Mouse (Mus musculus): ENCODE measurements around the gene Cpa2. TPM values are rescaled to one million over a fixed set of nuclear protein-coding genes. Genes with fewer than 3 reads are reported as not detected.
A peak's percentile ranks its signal among the peaks of the same experiment; 100 is the strongest.

Gene Cpa2
- polyA plus RNA-seq, 1 experiment from 2014 or later = 11.5 TPM

DNA sequence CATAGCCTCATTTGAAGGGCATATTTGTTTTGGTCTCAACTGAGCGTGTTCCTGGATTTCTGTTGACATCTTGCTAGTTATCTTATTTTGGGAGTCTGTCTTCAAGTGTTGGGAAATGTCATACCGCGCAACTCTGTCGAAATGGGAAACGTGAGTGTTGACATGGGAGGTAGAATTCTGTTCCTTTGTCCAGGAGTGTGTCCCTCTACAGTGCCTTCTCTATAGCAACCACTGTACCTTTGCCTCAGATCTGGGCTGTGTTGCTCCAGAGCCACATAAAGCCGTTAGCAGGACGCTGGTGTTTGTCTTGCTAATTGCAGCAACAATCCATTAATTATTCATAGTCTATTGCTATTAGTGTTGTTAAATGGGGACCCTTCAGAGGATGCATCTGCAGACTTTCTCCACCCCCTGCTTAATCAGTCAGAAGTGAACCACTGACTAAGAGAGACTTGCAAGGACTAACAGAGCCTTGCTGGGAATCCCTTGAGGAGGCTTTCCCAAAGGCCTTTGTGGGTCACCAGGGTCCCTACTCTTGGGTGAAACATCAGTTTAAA lies 45.6 kb downstream of the Cpa2 start:
- ATAC-seq (replicated peaks; ENCODE audit: low FRiP score, low read depth) = no peak
- Histone ChIP-seq H3K27me3 (ENCODE audit: insufficient read depth, low read length) (no peaks in the 10 kb centered on the region), H3K4me2 (ENCODE audit: low read length) (no peak overlapping the region), H3K27ac (no peak overlapping the region), H3K4me1 (replicated peaks; ENCODE audit: insufficient read depth, low read length) (0 out of 2 replicates have a peak, but pooled peaks cover 10% of the 10 kb centered on the region), H3K9ac (ENCODE audit: low read depth, low read length) (no peak overlapping the region), H3K9me3 (replicated peaks; ENCODE audit: low read length) (no peaks in the 10 kb centered on the region), H3K4me3 (replicated peaks; ENCODE audit: low read depth, low read length) (no peak overlapping the region), H3K36me3 (ENCODE audit: insufficient read depth, low read length) (no peaks in the 10 kb centered on the region)
- no peak for TF ChIP-seq CTCF (IDR thresholded peaks at IDR 0.05; ENCODE audit: low read depth)
- WGBS = 76% methylated on average over 7 of the region's 7 CpGs
- no peak for DNase-seq (ENCODE audit: low spot score)

DNA sequence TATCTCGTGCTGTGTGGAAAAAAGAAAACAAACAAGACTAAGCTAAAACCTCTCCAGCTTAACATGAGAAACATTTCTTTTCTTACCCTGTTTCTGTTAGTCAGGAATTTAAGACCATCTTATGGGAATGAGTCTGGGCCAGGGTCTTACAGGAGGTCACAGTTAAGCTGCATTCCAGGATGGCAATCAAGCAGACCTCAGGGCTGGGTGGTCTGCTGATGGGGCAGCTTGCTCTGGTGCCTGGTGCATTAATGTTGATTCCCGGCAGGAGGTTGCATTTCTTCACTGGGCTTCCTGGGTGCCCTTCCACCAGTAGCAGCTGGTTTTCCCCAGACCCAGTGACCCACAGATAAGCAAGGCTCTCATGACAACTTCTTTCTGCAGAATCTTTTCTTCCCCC lies 48.4 kb downstream of the Cpa2 start:
- Histone ChIP-seq H3K36me3 (ENCODE audit: insufficient read depth, low read length) (no peaks in the 10 kb centered on the region), H3K27me3 (ENCODE audit: insufficient read depth, low read length) (no peaks in the 10 kb centered on the region), H3K27ac (peak overlapping the region; percentile 42; the same call in 1 of the 2 replicates), H3K4me3 (replicated peaks; ENCODE audit: low read depth, low read length) (no peak overlapping the region), H3K9ac (ENCODE audit: low read depth, low read length) (no peak overlapping the region), H3K4me2 (ENCODE audit: low read length) (no peak overlapping the region), H3K9me3 (replicated peaks; ENCODE audit: low read length) (no peaks in the 10 kb centered on the region), H3K4me1 (replicated peaks; ENCODE audit: insufficient read depth, low read length) (0 out of 2 replicates have a peak, but pooled peaks cover 10% of the 10 kb centered on the region)
- ATAC-seq (replicated peaks; ENCODE audit: low FRiP score, low read depth) = 0 out of 2 replicates have a peak, but pooled peaks have one; percentile 49
- DNase-seq (ENCODE audit: low spot score) = peak; percentile 53
- WGBS = 13% methylated on average over 2 of the region's 2 CpGs
- no peak for TF ChIP-seq CTCF (IDR thresholded peaks at IDR 0.05; ENCODE audit: low read depth)

DNA sequence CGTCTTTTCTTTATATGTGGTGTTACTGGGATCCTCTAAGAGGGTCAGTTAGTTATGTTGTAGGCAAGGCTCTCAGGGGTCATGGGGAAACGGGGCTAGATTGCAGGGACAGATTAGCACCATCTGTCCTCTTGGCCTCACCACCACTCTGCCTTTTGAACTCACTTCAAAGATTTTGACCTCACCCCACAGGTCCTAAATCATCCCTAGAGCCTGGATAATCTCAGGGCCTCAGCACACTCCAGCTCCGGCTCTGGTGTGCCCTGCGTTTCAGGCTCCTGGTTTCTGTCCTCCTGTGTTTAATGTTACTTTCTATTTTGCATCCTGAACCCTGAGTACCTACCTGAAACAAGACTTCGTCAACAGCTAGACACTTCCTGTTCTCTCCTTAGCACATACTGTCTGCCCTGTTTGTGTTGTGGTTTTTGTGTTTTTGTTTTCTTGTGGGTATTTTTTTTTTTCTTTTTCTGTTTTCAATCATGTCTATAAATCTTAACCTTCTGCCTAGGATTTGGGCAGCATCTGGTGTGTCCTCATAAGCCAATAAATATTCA lies 50.5 kb downstream of the Cpa2 start:
- no peaks in the 10 kb centered on the region for H3K27me3 ChIP-seq (ENCODE audit: insufficient read depth, low read length)
- DNase-seq (ENCODE audit: low spot score) (no peak), ATAC-seq (replicated peaks; ENCODE audit: low FRiP score, low read depth) (no peak)
- no peak overlapping the region for H3K4me3 ChIP-seq (replicated peaks; ENCODE audit: low read depth, low read length)
- H3K36me3 ChIP-seq (ENCODE audit: insufficient read depth, low read length) = no peaks in the 10 kb centered on the region
- no peak overlapping the region for H3K4me2 ChIP-seq (ENCODE audit: low read length)
- 0 out of 2 replicates have a peak, but pooled peaks cover 10% of the 10 kb centered on the region for H3K4me1 ChIP-seq (replicated peaks; ENCODE audit: insufficient read depth, low read length)
- no peaks in the 10 kb centered on the region for H3K9me3 ChIP-seq (replicated peaks; ENCODE audit: low read length)
- H3K27ac ChIP-seq = no peak overlapping the region
- no peak for TF ChIP-seq CTCF (IDR thresholded peaks at IDR 0.05; ENCODE audit: low read depth)
- 34% methylated on average over 5 of the region's 5 CpGs for WGBS
- H3K9ac ChIP-seq (ENCODE audit: low read depth, low read length) = no peak overlapping the region

DNA sequence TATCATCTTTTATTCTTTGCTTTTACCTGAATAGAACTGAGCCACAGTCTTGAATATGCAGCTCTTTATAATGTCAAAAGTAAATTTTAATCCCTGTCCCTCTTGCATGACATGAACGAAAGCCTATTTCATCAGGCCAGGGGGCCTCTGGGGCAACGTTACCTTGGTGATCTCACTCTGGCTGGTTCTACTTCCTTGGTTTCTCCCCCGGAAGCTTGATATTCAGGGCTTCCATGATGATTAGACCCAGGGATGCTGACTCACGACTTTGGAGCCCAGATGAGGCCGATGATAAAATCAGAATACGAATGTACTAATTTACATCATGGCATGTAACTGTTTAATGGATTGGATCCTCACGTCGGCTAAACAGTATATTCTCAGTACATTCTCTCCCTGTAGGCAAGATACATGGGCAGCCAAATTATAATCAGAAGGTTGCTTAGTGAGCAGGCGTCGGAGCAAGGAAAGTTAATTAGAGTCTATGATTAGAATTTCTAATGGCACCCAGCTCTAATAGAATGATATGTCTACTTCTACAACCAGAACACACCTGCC lies 51.1 kb downstream of the Cpa2 start:
- H3K27me3 ChIP-seq (ENCODE audit: insufficient read depth, low read length) = no peaks in the 10 kb centered on the region
- no peak for TF ChIP-seq CTCF (IDR thresholded peaks at IDR 0.05; ENCODE audit: low read depth)
- no peak overlapping the region for H3K9ac ChIP-seq (ENCODE audit: low read depth, low read length)
- ATAC-seq (replicated peaks; ENCODE audit: low FRiP score, low read depth) = no peak
- H3K27ac ChIP-seq = no peak overlapping the region
- no peaks in the 10 kb centered on the region for H3K36me3 ChIP-seq (ENCODE audit: insufficient read depth, low read length)
- H3K4me3 ChIP-seq (replicated peaks; ENCODE audit: low read depth, low read length) = no peak overlapping the region
- 54% methylated on average over 10 of the region's 10 CpGs for WGBS
- H3K4me2 ChIP-seq (ENCODE audit: low read length) = no peak overlapping the region
- DNase-seq (ENCODE audit: low spot score) = no peak
- no peaks in the 10 kb centered on the region for H3K9me3 ChIP-seq (replicated peaks; ENCODE audit: low read length)
- H3K4me1 ChIP-seq (replicated peaks; ENCODE audit: insufficient read depth, low read length) = 0 out of 2 replicates have a peak, but pooled peaks cover 10% of the 10 kb centered on the region

DNA sequence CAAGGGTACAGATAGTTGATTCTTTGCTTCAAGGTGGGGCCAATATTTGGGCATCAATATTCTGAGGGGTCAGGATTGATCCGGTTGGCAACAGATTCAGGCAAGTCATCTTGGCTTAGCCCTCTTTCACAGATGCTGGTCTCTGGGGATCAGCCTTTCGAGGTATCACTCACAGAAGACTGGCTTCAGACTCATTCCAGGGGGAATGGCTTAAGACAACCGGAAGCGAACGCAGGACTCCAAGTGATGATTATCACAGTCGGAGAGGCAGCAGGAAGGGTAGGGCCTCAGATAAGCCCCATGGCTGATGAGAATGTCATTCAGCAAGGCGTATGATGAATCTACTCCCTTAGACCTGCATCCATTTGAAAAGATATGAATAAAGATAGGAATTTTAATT lies 53.0 kb downstream of the Cpa2 start:
- ATAC-seq (replicated peaks; ENCODE audit: low FRiP score, low read depth) = no peak
- no peak overlapping the region for H3K27ac ChIP-seq
- no peak overlapping the region for H3K4me2 ChIP-seq (ENCODE audit: low read length)
- no peaks in the 10 kb centered on the region for H3K27me3 ChIP-seq (ENCODE audit: insufficient read depth, low read length)
- 76% methylated on average over 7 of the region's 7 CpGs for WGBS
- no peaks in the 10 kb centered on the region for H3K36me3 ChIP-seq (ENCODE audit: insufficient read depth, low read length)
- no peak for DNase-seq (ENCODE audit: low spot score)
- TF ChIP-seq CTCF (IDR thresholded peaks at IDR 0.05; ENCODE audit: low read depth) = no peak
- no peak overlapping the region for H3K9ac ChIP-seq (ENCODE audit: low read depth, low read length)
- no peaks in the 10 kb centered on the region for H3K9me3 ChIP-seq (replicated peaks; ENCODE audit: low read length)
- no peak overlapping the region for H3K4me3 ChIP-seq (replicated peaks; ENCODE audit: low read depth, low read length)
- H3K4me1 ChIP-seq (replicated peaks; ENCODE audit: insufficient read depth, low read length) = 0 out of 2 replicates have a peak, but pooled peaks cover 10% of the 10 kb centered on the region

DNA sequence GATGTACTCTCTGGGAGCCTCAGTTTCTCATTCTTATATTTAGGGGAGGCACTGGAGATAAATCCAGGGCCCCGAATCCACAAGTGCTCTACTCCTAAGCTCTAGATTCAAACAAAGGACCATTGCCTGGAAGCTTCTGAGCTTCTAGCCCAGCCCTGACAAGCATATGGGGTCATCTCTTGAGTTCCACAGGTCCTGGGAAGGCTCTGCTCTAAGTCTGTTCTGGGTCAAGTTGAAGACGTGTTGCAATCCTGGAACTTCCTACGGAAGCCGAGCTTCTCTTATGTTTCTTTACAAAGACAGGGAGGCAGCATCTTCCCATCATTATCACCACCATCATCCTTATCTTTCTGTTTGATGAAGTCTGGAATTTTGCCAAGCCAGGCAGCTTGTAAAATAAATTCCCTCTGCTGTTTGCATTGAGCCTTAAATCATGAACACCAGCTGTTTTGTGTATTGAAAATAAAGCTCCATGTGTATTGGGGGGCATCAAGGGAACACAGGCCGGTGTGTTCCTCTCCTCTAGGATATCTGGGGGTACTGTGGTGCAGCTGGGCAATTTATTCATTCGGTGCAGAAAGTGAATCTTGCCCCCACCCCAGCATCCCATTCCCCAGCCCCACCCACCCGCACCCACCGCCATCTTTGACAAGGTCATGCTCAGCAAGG lies 55.0 kb downstream of the Cpa2 start:
- WGBS = 69% methylated on average over 8 of the region's 8 CpGs
- no peak for ATAC-seq (replicated peaks; ENCODE audit: low FRiP score, low read depth)

More for the DNA sequence above, 55.0 kb downstream of the Cpa2 start:
- Histone ChIP-seq H3K27ac (no peak overlapping the region), H3K9me3 (replicated peaks; ENCODE audit: low read length) (no peaks in the 10 kb centered on the region), H3K4me3 (replicated peaks; ENCODE audit: low read depth, low read length) (no peak overlapping the region), H3K9ac (ENCODE audit: low read depth, low read length) (no peak overlapping the region), H3K4me2 (ENCODE audit: low read length) (no peak overlapping the region), H3K36me3 (ENCODE audit: insufficient read depth, low read length) (no peaks in the 10 kb centered on the region), H3K4me1 (replicated peaks; ENCODE audit: insufficient read depth, low read length) (no peaks in the 10 kb centered on the region), H3K27me3 (ENCODE audit: insufficient read depth, low read length) (no peaks in the 10 kb centered on the region)
- no peak for TF ChIP-seq CTCF (IDR thresholded peaks at IDR 0.05; ENCODE audit: low read depth)
- DNase-seq (ENCODE audit: low spot score) = no peak

Data from kidney, postnatal 0 days (tissue).